Mouse (Mus musculus): ENCODE results near the gene Gm28053.

DNA sequence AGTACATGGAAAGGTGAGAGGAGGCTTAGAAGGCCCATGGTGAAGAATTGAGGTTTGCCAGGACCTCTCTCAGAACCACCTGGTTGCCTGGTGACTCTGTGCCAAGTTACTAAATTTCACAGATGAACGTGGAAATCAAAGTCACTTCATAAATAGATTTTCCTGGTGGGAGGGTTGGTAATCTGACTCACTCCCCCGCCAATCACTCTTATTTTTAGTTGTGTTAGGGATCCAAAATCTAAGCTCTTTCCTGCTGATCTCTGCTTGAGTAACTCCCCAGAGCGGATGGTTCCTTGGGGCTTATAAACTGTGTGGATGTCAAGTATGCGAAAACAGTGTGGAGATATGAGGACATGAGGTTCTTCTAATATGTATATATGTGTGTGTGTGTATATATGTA lies 36.1 kb upstream of the Gm28053 start:
- no peak for TF ChIP-seq EP300 (IDR thresholded peaks at IDR 0.05; ENCODE audit: low read depth)
- no peak for TF ChIP-seq CTCF (IDR thresholded peaks at IDR 0.05; ENCODE audit: low read depth)

Measured in liver, postnatal 0 days (tissue).